Mouse (Mus musculus) CH12.LX (cell line): ENCODE measurements around the gene Rex1bd. TPM values are rescaled to one million over a fixed set of nuclear protein-coding genes. Genes with fewer than 3 reads are reported as not detected.

Source experiments
- DNase-seq: peaks from one replicate; pipeline ENCODE4 v3.0.0-alpha.2; 2013; ENCODE audit errors: extremely low read depth
- H3K27ac ChIP-seq: 2 replicates; pipeline ENCODE4 v1.5.1; 2012; ENCODE audit warnings: low read depth, mild to moderate bottlenecking, control low read depth, moderate library complexity; ENCODE audit not compliant: insufficient read depth
- H3K27me3 ChIP-seq: replicated peaks from 2 replicates; pipeline ENCODE3; 2012; ENCODE audit warnings: inconsistent platforms
- H3K36me3 ChIP-seq, 2 experiments: replicated peaks in 1 of 2; 2 replicates each; pipeline versions ENCODE3 to v1.6.1; 2012; ENCODE audit warnings: inconsistent platforms in 1 of 2, low read length in 1 of 2, mild to moderate bottlenecking in 1 of 2, mixed read lengths in 1 of 2, moderate library complexity in 1 of 2; ENCODE audit not compliant: control insufficient read depth in 1 of 2, insufficient read depth in 1 of 2
- H3K4me1 ChIP-seq, 2 experiments: 2 replicates each; pipeline ENCODE4 v1.6.1; 2012; ENCODE audit warnings: inconsistent platforms in 1 of 2, moderate library complexity in 1 of 2; ENCODE audit not compliant: insufficient read depth in 2 of 2, control insufficient read depth in 1 of 2
- H3K4me2 ChIP-seq: 2 replicates; pipeline ENCODE4 v1.6.1; 2012; ENCODE audit warnings: low read depth, mild to moderate bottlenecking, control low read depth; ENCODE audit not compliant: poor library complexity, insufficient read depth, severe bottlenecking
- H3K4me3 ChIP-seq, 3 experiments: fragments of 150-350 bp in 1 of 3; sonication (generic) in 1 of 3; replicated peaks in 1 of 3; 2 replicates each; pipeline versions ENCODE3 to v1.5.1; 2011 to 2012; ENCODE audit warnings: low read depth in 2 of 3, low read length in 2 of 3, mild to moderate bottlenecking in 2 of 3, moderate library complexity in 2 of 3, control low read depth in 1 of 3, improper control_type of control experiment in 1 of 3, inconsistent platforms in 1 of 3, mixed read lengths in 1 of 3; ENCODE audit not compliant: poor library complexity in 1 of 3
- H3K79me2 ChIP-seq: replicated peaks from 2 replicates; pipeline ENCODE4 v1.6.1; 2012; ENCODE audit warnings: mild to moderate bottlenecking, moderate library complexity; ENCODE audit not compliant: control insufficient read depth, poor library complexity, insufficient read depth, severe bottlenecking; ENCODE audit errors: extremely low read depth
- H3K9ac ChIP-seq: 2 replicates; pipeline ENCODE4 v1.6.1; 2012; ENCODE audit warnings: low read depth, mild to moderate bottlenecking, control low read depth, moderate library complexity; ENCODE audit not compliant: insufficient read depth
- H3K9me3 ChIP-seq: replicated peaks from 2 replicates; pipeline ENCODE3; 2012; ENCODE audit warnings: low read length, inconsistent platforms, mixed read lengths
- BHLHE40 ChIP-seq: IDR thresholded peaks from 2 replicates; pipeline ENCODE4 v1.6.1; 2011; ENCODE audit warnings: mild to moderate bottlenecking, low read depth, low read length, improper control_type of control experiment
- CTCF ChIP-seq, 2 experiments: IDR thresholded peaks in 1 of 2; conservative IDR thresholded peaks in 1 of 2; 2 replicates each; pipeline ENCODE4 v1.5.1; 2011 to 2012; ENCODE audit warnings: low read depth in 2 of 2, low read length in 2 of 2, improper control_type of control experiment in 1 of 2, inconsistent platforms in 1 of 2, mild to moderate bottlenecking in 1 of 2, moderate library complexity in 1 of 2
- GABPA ChIP-seq: IDR thresholded peaks from 2 replicates; pipeline ENCODE4 v1.6.1; 2012; ENCODE audit warnings: low read depth, low read length, improper control_type of control experiment, inconsistent platforms; ENCODE audit not compliant: insufficient replicate concordance
- HCFC1 ChIP-seq: IDR thresholded peaks from 2 replicates; pipeline ENCODE4 v1.6.1; 2012; ENCODE audit warnings: low read depth, mild to moderate bottlenecking, inconsistent platforms, low read length, improper control_type of control experiment
- MEF2A ChIP-seq: IDR thresholded peaks from 2 replicates; pipeline ENCODE4 v1.6.1; 2014; ENCODE audit warnings: low read depth, mild to moderate bottlenecking, inconsistent platforms, low read length, improper control_type of control experiment, borderline replicate concordance
- MXI1 ChIP-seq: IDR thresholded peaks from 2 replicates; pipeline ENCODE4 v1.6.1; 2011; ENCODE audit warnings: mild to moderate bottlenecking, low read depth, low read length, improper control_type of control experiment
- NRF1 ChIP-seq: IDR thresholded peaks from 2 replicates; pipeline ENCODE4 v1.6.1; 2014; ENCODE audit warnings: low read depth, mild to moderate bottlenecking, inconsistent platforms, low read length, improper control_type of control experiment, moderate library complexity
- ZNF384 ChIP-seq: IDR thresholded peaks from 2 replicates; pipeline ENCODE4 v1.6.1; 2012; ENCODE audit warnings: low read depth, low read length, improper control_type of control experiment, inconsistent platforms
- dilution Hi-C: fragments of 300-500 bp; cut with MboI; formaldehyde crosslinking; loops from 2 replicates; pipeline ENCODE4 v1.14.3; 2020; ENCODE audit warnings: low sequenced_read_pairs; ENCODE audit not compliant: extremely low pct_unique_long_range_greater_than_20kb, extremely low pct_ligation_motif_present
- in situ Hi-C: fragments of 300-500 bp; cut with MboI; formaldehyde crosslinking; loops from 3 replicates; pipeline ENCODE4 v1.14.3; 2019; ENCODE audit warnings: low sequenced_read_pairs, low pct_ligation_motif_present, low pct_unique_long_range_greater_than_20kb, mixed read lengths
- polyA plus RNA-seq: library from polyadenylated mRNA; unstranded; fragments of >175 nt; gene quantifications from 2 replicates; pipeline ENCODE4 v1.2.1, GENCODE M21; 2012; ENCODE audit warnings: low read depth; ENCODE audit not compliant: insufficient read length
- total RNA-seq, 2 experiments: library from RNA; depleted of rRNA; stranded (reverse); fragments of 300-350 nt in 1 of 2; fragments of >200 nt in 1 of 2; gene quantifications; 2 replicates each; pipeline ENCODE4 v1.2.3; 2012 to 2014

The Rex1bd gene
- total and polyA plus RNA-seq, 3 experiments, result 38.4 to 90.0 (median 47.8) TPM

- no peaks in the 10 kb centered on the region for H3K27me3 ChIP-seq
- dilution Hi-C loops, result no loop called here
- no peak for TF ChIP-seq BHLHE40
- no peak for TF ChIP-seq NRF1
- no peak for TF ChIP-seq ZNF384
- TF ChIP-seq GABPA, result no peak
- no peak for TF ChIP-seq MXI1
- TF ChIP-seq CTCF (conservative IDR thresholded peaks at IDR 0.05 in 1 of 2, IDR thresholded peaks at IDR 0.05 in 1 of 2; ENCODE audit: low read depth in 2 of 2, low read length in 2 of 2), result no peak
- TF ChIP-seq HCFC1, result no peak
- TF ChIP-seq MEF2A, result no peak
- TF ChIP-seq, all 38 proteins: peak for 0
- DNase-seq, result no peak
- no peaks in the 10 kb centered on the region for H3K79me2 ChIP-seq
- peaks cover 9 to 59% of the 10 kb centered on the region in 2 experiments for H3K36me3 ChIP-seq
- no peak overlapping the region for H3K4me3 ChIP-seq
- no peak overlapping the region for H3K9ac ChIP-seq
- H3K27ac ChIP-seq, result no peak overlapping the region
- no peak overlapping the region for H3K4me2 ChIP-seq
- H3K4me1 ChIP-seq, result peaks cover 0 to 7% of the 10 kb centered on the region in 2 experiments; a peak in 1 of 4 replicates
- H3K9me3 ChIP-seq, result peaks cover 13% of the 10 kb centered on the region
- in situ Hi-C loops, result no loop called here
Measured at GRCm38 (mm10) chr8:70456996-70457395, 49.6 kb downstream of the Rex1bd start.

Other genes starting within 250 kb of the Rex1bd start
Only the 20 nearest of the 26 such genes appear.
- gene Cers1, start 191.0 kb downstream of the Rex1bd start, total RNA-seq (2012; rRNA removed), result 0.13 TPM in 1 of 2 replicates, not detected in the other
- gene Cers1, start 191.0 kb downstream of the Rex1bd start, total RNA-seq (2014; rRNA removed), result not detected in 2 replicates
- gene Cers1, start 191.0 kb downstream of the Rex1bd start, polyA plus RNA-seq, result not detected in 2 replicates
- 0.08 and 0.17 TPM in 2 replicates for gene Gdf1, start 176.9 kb downstream of the Rex1bd start, total RNA-seq (2012; rRNA removed)
- gene Gdf1, start 176.9 kb downstream of the Rex1bd start, total RNA-seq (2014; rRNA removed), result not detected in 2 replicates
- 0.26 TPM in 1 of 2 replicates, not detected in the other for gene Gdf1, start 176.9 kb downstream of the Rex1bd start, polyA plus RNA-seq
- 39.6 and 45.7 TPM in 2 replicates for gene Upf1, start 153.5 kb downstream of the Rex1bd start, total RNA-seq (2012; rRNA removed)
- 27.0 and 31.1 TPM in 2 replicates for gene Upf1, start 153.5 kb downstream of the Rex1bd start, total RNA-seq (2014; rRNA removed)
- gene Upf1, start 153.5 kb downstream of the Rex1bd start, polyA plus RNA-seq, result 42.4 and 44.4 TPM in 2 replicates
- gene Comp, start 133.2 kb downstream of the Rex1bd start, total RNA-seq (2012; rRNA removed), result 0.08 and 0.13 TPM in 2 replicates
- gene Comp, start 133.2 kb downstream of the Rex1bd start, total RNA-seq (2014; rRNA removed), result not detected in 2 replicates
- gene Comp, start 133.2 kb downstream of the Rex1bd start, polyA plus RNA-seq, result 0.16 TPM in 1 of 2 replicates, not detected in the other
- 1.8 and 2.0 TPM in 2 replicates for gene Crtc1, start 67.2 kb downstream of the Rex1bd start, total RNA-seq (2012; rRNA removed)
- gene Crtc1, start 67.2 kb downstream of the Rex1bd start, total RNA-seq (2014; rRNA removed), result 1.3 and 2.2 TPM in 2 replicates
- gene Crtc1, start 67.2 kb downstream of the Rex1bd start, polyA plus RNA-seq, result 8.2 and 8.6 TPM in 2 replicates
- gene Klhl26, start 29.8 kb downstream of the Rex1bd start, total RNA-seq (2012; rRNA removed), result 10.2 and 15.6 TPM in 2 replicates
- 3.7 and 4.7 TPM in 2 replicates for gene Klhl26, start 29.8 kb downstream of the Rex1bd start, total RNA-seq (2014; rRNA removed)
- 4.9 and 6.0 TPM in 2 replicates for gene Klhl26, start 29.8 kb downstream of the Rex1bd start, polyA plus RNA-seq
- not detected in 2 replicates for gene Tmem59l, start 19.4 kb downstream of the Rex1bd start, total RNA-seq (2012; rRNA removed)
- gene Tmem59l, start 19.4 kb downstream of the Rex1bd start, total RNA-seq (2014; rRNA removed), result not detected in 2 replicates
- gene Tmem59l, start 19.4 kb downstream of the Rex1bd start, polyA plus RNA-seq, result not detected in 2 replicates
- gene Crlf1, start 13.6 kb downstream of the Rex1bd start, total RNA-seq (2012; rRNA removed), result 1.1 and 1.2 TPM in 2 replicates
- gene Crlf1, start 13.6 kb downstream of the Rex1bd start, total RNA-seq (2014; rRNA removed), result 0.42 TPM in 2 replicates
- gene Crlf1, start 13.6 kb downstream of the Rex1bd start, polyA plus RNA-seq, result 0.44 and 0.78 TPM in 2 replicates
- 3,341 and 3,407 TPM in 2 replicates for gene Uba52, start 4.0 kb upstream of the Rex1bd start, total RNA-seq (2012; rRNA removed)
- gene Uba52, start 4.0 kb upstream of the Rex1bd start, total RNA-seq (2014; rRNA removed), result 1,091 and 1,181 TPM in 2 replicates
- gene Uba52, start 4.0 kb upstream of the Rex1bd start, polyA plus RNA-seq, result 1,199 and 1,372 TPM in 2 replicates
- 246 and 266 TPM in 2 replicates for gene Fkbp8, start 21.0 kb upstream of the Rex1bd start, total RNA-seq (2012; rRNA removed)
- 172 and 178 TPM in 2 replicates for gene Fkbp8, start 21.0 kb upstream of the Rex1bd start, total RNA-seq (2014; rRNA removed)
- 176 and 178 TPM in 2 replicates for gene Fkbp8, start 21.0 kb upstream of the Rex1bd start, polyA plus RNA-seq
- 45.7 and 63.4 TPM in 2 replicates for gene Kxd1, start 21.2 kb upstream of the Rex1bd start, total RNA-seq (2012; rRNA removed)
- 67.9 and 68.0 TPM in 2 replicates for gene Kxd1, start 21.2 kb upstream of the Rex1bd start, total RNA-seq (2014; rRNA removed)
- 56.6 and 56.7 TPM in 2 replicates for gene Kxd1, start 21.2 kb upstream of the Rex1bd start, polyA plus RNA-seq
- 9.8 TPM in 2 replicates for gene Ell, start 32.7 kb upstream of the Rex1bd start, total RNA-seq (2012; rRNA removed)
- 6.4 and 6.5 TPM in 2 replicates for gene Ell, start 32.7 kb upstream of the Rex1bd start, total RNA-seq (2014; rRNA removed)
- 14.0 and 17.9 TPM in 2 replicates for gene Ell, start 32.7 kb upstream of the Rex1bd start, polyA plus RNA-seq
- gene Isyna1, start 87.6 kb upstream of the Rex1bd start, total RNA-seq (2012; rRNA removed), result 141 and 174 TPM in 2 replicates
- gene Isyna1, start 87.6 kb upstream of the Rex1bd start, total RNA-seq (2014; rRNA removed), result 99.9 and 107 TPM in 2 replicates
- 139 and 163 TPM in 2 replicates for gene Isyna1, start 87.6 kb upstream of the Rex1bd start, polyA plus RNA-seq
- gene Ssbp4, start 102.1 kb upstream of the Rex1bd start, total RNA-seq (2012; rRNA removed), result 77.3 and 84.9 TPM in 2 replicates
- gene Ssbp4, start 102.1 kb upstream of the Rex1bd start, total RNA-seq (2014; rRNA removed), result 31.0 and 41.3 TPM in 2 replicates
- gene Ssbp4, start 102.1 kb upstream of the Rex1bd start, polyA plus RNA-seq, result 114 and 128 TPM in 2 replicates
- 0.25 and 0.30 TPM in 2 replicates for gene Lrrc25, start 109.4 kb upstream of the Rex1bd start, total RNA-seq (2012; rRNA removed)
- gene Lrrc25, start 109.4 kb upstream of the Rex1bd start, total RNA-seq (2014; rRNA removed), result 2.4 and 2.6 TPM in 2 replicates
- 4.0 and 5.9 TPM in 2 replicates for gene Lrrc25, start 109.4 kb upstream of the Rex1bd start, polyA plus RNA-seq
- 0.21 TPM in 1 of 2 replicates, not detected in the other for gene Gdf15, start 125.7 kb upstream of the Rex1bd start, total RNA-seq (2012; rRNA removed)
- not detected in 2 replicates for gene Gdf15, start 125.7 kb upstream of the Rex1bd start, total RNA-seq (2014; rRNA removed)
- 0.16 TPM in 1 of 2 replicates, not detected in the other for gene Gdf15, start 125.7 kb upstream of the Rex1bd start, polyA plus RNA-seq
- 15.2 and 22.9 TPM in 2 replicates for gene Pgpep1, start 153.6 kb upstream of the Rex1bd start, total RNA-seq (2012; rRNA removed)
- 10.3 and 12.3 TPM in 2 replicates for gene Pgpep1, start 153.6 kb upstream of the Rex1bd start, total RNA-seq (2014; rRNA removed)
- 30.0 and 35.1 TPM in 2 replicates for gene Pgpep1, start 153.6 kb upstream of the Rex1bd start, polyA plus RNA-seq
- gene Lsm4, start 166.5 kb upstream of the Rex1bd start, total RNA-seq (2012; rRNA removed), result 135 and 168 TPM in 2 replicates
- 134 and 143 TPM in 2 replicates for gene Lsm4, start 166.5 kb upstream of the Rex1bd start, total RNA-seq (2014; rRNA removed)
- 240 and 256 TPM in 2 replicates for gene Lsm4, start 166.5 kb upstream of the Rex1bd start, polyA plus RNA-seq
- gene Jund, start 192.2 kb upstream of the Rex1bd start, total RNA-seq (2012; rRNA removed), result 279 and 287 TPM in 2 replicates
- gene Jund, start 192.2 kb upstream of the Rex1bd start, total RNA-seq (2014; rRNA removed), result 147 and 191 TPM in 2 replicates
- gene Jund, start 192.2 kb upstream of the Rex1bd start, polyA plus RNA-seq, result 255 and 283 TPM in 2 replicates
- not detected in 2 replicates for gene Iqcn, start 196.7 kb upstream of the Rex1bd start, total RNA-seq (2012; rRNA removed)
- not detected in 2 replicates for gene Iqcn, start 196.7 kb upstream of the Rex1bd start, total RNA-seq (2014; rRNA removed)
- gene Iqcn, start 196.7 kb upstream of the Rex1bd start, polyA plus RNA-seq, result 0.07 TPM in 1 of 2 replicates, not detected in the other